10 mouse cellular contexts compared by ENCODE assay signal in genomic region chr9:62364831-62365230, GRCm38 (mm10). TPM values are rescaled to one million over a fixed set of nuclear protein-coding genes. Genes with fewer than 3 reads are reported as not detected.
DNase-seq lines count a peak whose midpoint lies in the region; ATAC-seq and TF ChIP-seq lines count a peak whose summit lies in the region.
"Had no signal": no experiment of that assay in that cellular context is flagged by ENCODE, and none has a peak within 500 bp of the region (broad histone marks: within the 10 kb centered on the region; RNA-seq: fewer than 3 reads in every experiment).

No protein-coding gene starts in this region.

- H3K4me1 ChIP-seq in ES-E14 (ENCODE audit: control insufficient read depth in 2 of 2, insufficient read depth in 2 of 2, low read length in 2 of 2, poor library complexity in 1 of 2) = peaks cover 8 to 61% of the 10 kb centered on the region in 2 experiments
- peaks cover 99% of the 10 kb centered on the region for H3K4me1 ChIP-seq in forebrain, embryonic 13.5 days

- H3K27me3 ChIP-seq in forebrain, embryonic 13.5 days = no peaks in the 10 kb centered on the region
- H3K27me3 ChIP-seq: hindbrain, embryonic 15.5 days had no signal

- no peak overlapping the region for H3K4me3 ChIP-seq in ES-E14 (ENCODE audit: insufficient read depth in 1 of 2, low read depth in 1 of 2, low read length in 2 of 2, poor library complexity in 1 of 2, severe bottlenecking in 1 of 2)
- H3K4me3 ChIP-seq in forebrain, embryonic 13.5 days = no peak overlapping the region

- H3K27ac ChIP-seq in ES-E14 (ENCODE audit: insufficient read depth, low read depth, low read length, poor library complexity, severe bottlenecking) = no peak overlapping the region
- no peak overlapping the region for H3K27ac ChIP-seq in forebrain, embryonic 13.5 days

- H3K9me3 ChIP-seq in ES-E14 (ENCODE audit: control insufficient read depth, insufficient read depth, low read depth, low read length) = no peaks in the 10 kb centered on the region
- no peaks in the 10 kb centered on the region for H3K9me3 ChIP-seq in forebrain, embryonic 13.5 days (replicated peaks)
- H3K9me3 ChIP-seq: hindbrain, embryonic 15.5 days had no signal

- 0 out of 2 replicates have a peak overlapping the region, but pooled peaks have one; percentile 58 for H3K4me2 ChIP-seq in forebrain, embryonic 13.5 days

- H3K36me3 ChIP-seq in ES-E14 (ENCODE audit: control insufficient read depth, insufficient read depth, low read length, poor library complexity, severe bottlenecking) = peaks cover 3% of the 10 kb centered on the region; the same call in 1 of the 2 replicates
- 0 out of 2 replicates have a peak, but pooled peaks cover 3% of the 10 kb centered on the region for H3K36me3 ChIP-seq in forebrain, embryonic 13.5 days (ENCODE audit: poor library complexity, severe bottlenecking)
- H3K36me3 ChIP-seq: hindbrain, embryonic 15.5 days had no signal

- peak overlapping the region; percentile 31; the same call in 1 of the 2 replicates for H3K9ac ChIP-seq in ES-E14 (ENCODE audit: insufficient read depth, low read depth, low read length, poor library complexity, severe bottlenecking)
- peak overlapping the region; percentile 69; the same call in 1 of the 2 replicates for H3K9ac ChIP-seq in forebrain, embryonic 13.5 days

- DNase-seq in kidney, adult 11 months = peak; percentile 4
- no peak for DNase-seq in kidney, adult 9 months
- DNase-seq in ES-E14 (ENCODE audit: low read depth, low spot score) (no peak), adipocyte (ENCODE audit: low spot score) (no peak)
- DNase-seq in adrenal gland, postnatal 10 days = peak; percentile 65
- DNase-seq in gastrocnemius, postnatal 10 days = no peak
- DNase-seq: embryo, embryonic 11 days; lung, adult 18-20 months had no signal

- no peak for ATAC-seq in forebrain, embryonic 13.5 days

- 37% methylated on average over 7 of the region's 7 CpGs for WGBS in forebrain, embryonic 13.5 days

- in situ Hi-C loops in ES-E14 (cut with MboI; ENCODE audit: low sequenced_read_pairs in 2 of 2, unreplicated experiment in 2 of 2) = no loop called here

TF ChIP-seq in ES-E14, 5 proteins besides CTCF, POLR2A, EP300 and RAD21:
- no peak for TF ChIP-seq CHD2 (IDR thresholded peaks at IDR 0.05; ENCODE audit: low read depth, low read length)
- no peak for TF ChIP-seq MAFK (IDR thresholded peaks at IDR 0.05; ENCODE audit: insufficient read depth, low read depth, low read length)
- TF ChIP-seq ZC3H11A (IDR thresholded peaks at IDR 0.05; ENCODE audit: borderline replicate concordance, low read depth, low read length) = no peak

RNA-seq across cellular contexts. Expression of gene Anp32a, which starts 23.7 kb away (rescaled TPM):
- 93.5 and 96.0 TPM in 2 replicates for total RNA-seq in ES-E14 (2012; rRNA removed)
- 100 to 1,000 TPM; 274 to 316 TPM for total RNA-seq in adrenal gland, postnatal 10 days (2021)
- polyA plus RNA-seq in forebrain, embryonic 13.5 days (2015; fragmentation: Nextera tagmentation; extraction: Ambion mirVana) = 254 and 256 TPM in 2 replicates
- total RNA-seq in gastrocnemius, postnatal 10 days (2021) = 10 to 100 TPM; 85.7 to 96.6 TPM

Comparison
In these comparisons a context has a peak if more than half of its experiments do, and no peak if none do; other contexts are left out.
1. DNase-seq: peak in kidney, adult 11 months (single experiment) and adrenal gland, postnatal 10 days (single experiment); none in kidney, adult 9 months (single experiment), ES-E14 (single experiment), adipocyte (single experiment) and gastrocnemius, postnatal 10 days (single experiment).